Comparison of ENCODE assay signal across 19 mouse cellular contexts in genomic region chr2:79126170-79126879, GRCm38 (mm10).
DNase-seq lines count a peak whose midpoint lies in the region; ATAC-seq and TF ChIP-seq lines count a peak whose summit lies in the region.
"Had no signal": no experiment of that assay in that cellular context is flagged by ENCODE, and none has a peak within 500 bp of the region (broad histone marks: within the 10 kb centered on the region; RNA-seq: fewer than 3 reads in every experiment).

No protein-coding gene starts in this region.

- TF ChIP-seq EP300 in heart, adult 2 months (IDR thresholded peaks at IDR 0.05; ENCODE audit: insufficient read depth, low read depth, low read length) = no peak

- no peak for TF ChIP-seq POLR2A in heart, adult 2 months (IDR thresholded peaks at IDR 0.05; ENCODE audit: insufficient read depth, low read depth, low read length)

- H3K36me3 ChIP-seq in heart, embryonic 16.5 days (ENCODE audit: control insufficient read depth, insufficient read depth) = no peaks in the 10 kb centered on the region
- no peaks in the 10 kb centered on the region for H3K36me3 ChIP-seq in heart, adult 2 months (ENCODE audit: control insufficient read depth, insufficient read depth, low read length)
- no peaks in the 10 kb centered on the region for H3K36me3 ChIP-seq in liver, embryonic 13.5 days
- H3K36me3 ChIP-seq: embryonic facial prominence, embryonic 13.5 days; forebrain, embryonic 10.5 days; heart, embryonic 13.5 days; neural tube, embryonic 13.5 days had no signal

- no peaks in the 10 kb centered on the region for H3K4me1 ChIP-seq in heart, embryonic 16.5 days (ENCODE audit: control insufficient read depth, insufficient read depth, low read length)
- H3K4me1 ChIP-seq in heart, adult 2 months (ENCODE audit: control insufficient read depth, insufficient read depth, low read length) = no peaks in the 10 kb centered on the region
- H3K4me1 ChIP-seq in liver, embryonic 13.5 days (replicated peaks) = peaks cover 39% of the 10 kb centered on the region
- H3K4me1 ChIP-seq: embryonic facial prominence, embryonic 13.5 days; neural tube, embryonic 13.5 days had no signal

- no peak for ATAC-seq in heart, embryonic 16.5 days (replicated peaks; ENCODE audit: extremely low read depth, insufficient read depth, low FRiP score)
- ATAC-seq in liver, embryonic 13.5 days (ENCODE audit: low read depth) = peak; percentile 78

- DNase-seq in heart, adult 2 months = no peak
- DNase-seq in MEL-GATA-1-ER (ENCODE audit: extremely low read depth, low read depth) = peak; percentile 88
- DNase-seq in liver, embryonic 13.5 days = no peak
- DNase-seq in thymus, postnatal 14 days = peak; percentile 56
- no peak for DNase-seq in ovary, postnatal 10 days (ENCODE audit: low spot score)
- DNase-seq in gastrocnemius, postnatal 14 days = no peak
- DNase-seq in urinary bladder, adult 18-20 months (ENCODE audit: low spot score in 2 of 2) = no peak
- DNase-seq: adrenal gland, postnatal 10 days; cerebellum, adult 8-10 months; kidney, adult 18-20 months; kidney, postnatal 14 days; lung, embryonic 14.5 days; right cerebral cortex, postnatal 14 days had no signal

- no peak overlapping the region for H3K9ac ChIP-seq in heart, embryonic 16.5 days (ENCODE audit: low read length)
- no peak overlapping the region for H3K9ac ChIP-seq in heart, adult 2 months (ENCODE audit: low read depth, low read length)
- H3K9ac ChIP-seq in liver, embryonic 13.5 days = 0 out of 2 replicates have a peak overlapping the region, but pooled peaks have one; percentile 22
- H3K9ac ChIP-seq: embryonic facial prominence, embryonic 13.5 days; heart, embryonic 13.5 days; lung, embryonic 14.5 days; neural tube, embryonic 13.5 days had no signal

- H3K4me3 ChIP-seq in heart, embryonic 16.5 days (ENCODE audit: low read length) = no peak overlapping the region
- H3K4me3 ChIP-seq in heart, adult 2 months = no peak overlapping the region
- H3K4me3 ChIP-seq in liver, embryonic 13.5 days (replicated peaks) = no peak overlapping the region
- H3K4me3 ChIP-seq: embryonic facial prominence, embryonic 13.5 days; forebrain, embryonic 10.5 days; heart, embryonic 13.5 days; neural tube, embryonic 13.5 days had no signal

- no peaks in the 10 kb centered on the region for H3K9me3 ChIP-seq in heart, embryonic 16.5 days (replicated peaks; ENCODE audit: control insufficient read depth, low read length)
- no peaks in the 10 kb centered on the region for H3K9me3 ChIP-seq in liver, embryonic 13.5 days (replicated peaks)
- H3K9me3 ChIP-seq: embryonic facial prominence, embryonic 13.5 days; forebrain, embryonic 10.5 days; heart, embryonic 13.5 days; neural tube, embryonic 13.5 days had no signal

- TF ChIP-seq CTCF in heart, adult 2 months (IDR thresholded peaks at IDR 0.05) = no peak

- no peaks in the 10 kb centered on the region for H3K79me2 ChIP-seq in heart, adult 2 months (replicated peaks; ENCODE audit: control insufficient read depth, insufficient read depth, low read length)

- H3K27me3 ChIP-seq in heart, embryonic 16.5 days (ENCODE audit: control insufficient read depth, insufficient read depth, low read length) = no peaks in the 10 kb centered on the region
- no peaks in the 10 kb centered on the region for H3K27me3 ChIP-seq in heart, adult 2 months (ENCODE audit: control insufficient read depth, insufficient read depth, low read length)
- no peaks in the 10 kb centered on the region for H3K27me3 ChIP-seq in liver, embryonic 13.5 days
- H3K27me3 ChIP-seq: embryonic facial prominence, embryonic 13.5 days; heart, embryonic 13.5 days; neural tube, embryonic 13.5 days had no signal

- 0 out of 2 replicates have a peak overlapping the region, but pooled peaks have one; percentile 7 for H3K27ac ChIP-seq in heart, embryonic 16.5 days (ENCODE audit: low read length)
- H3K27ac ChIP-seq in heart, adult 2 months = no peak overlapping the region
- H3K27ac ChIP-seq in liver, embryonic 13.5 days = peak overlapping the region; percentile 74
- H3K27ac ChIP-seq: embryonic facial prominence, embryonic 13.5 days; forebrain, embryonic 10.5 days; heart, embryonic 13.5 days; macrophage; neural tube, embryonic 13.5 days had no signal

- intact Hi-C loops in heart, adult 2 months (cut with DNase I) = no loop called here
- intact Hi-C loops in gastrocnemius, postnatal 14 days (cut with DNase I; ENCODE audit: low total_unique reads) = no loop called here

- H3K4me2 ChIP-seq in heart, embryonic 16.5 days (ENCODE audit: low read depth, low read length) = no peak overlapping the region
- peak overlapping the region; percentile 38 for H3K4me2 ChIP-seq in liver, embryonic 13.5 days
- H3K4me2 ChIP-seq: embryonic facial prominence, embryonic 13.5 days; heart, embryonic 13.5 days; lung, embryonic 14.5 days; neural tube, embryonic 13.5 days had no signal

- 26% methylated on average over 6 of the region's 6 CpGs for WGBS in heart, embryonic 16.5 days
- WGBS in heart, adult 2 months = 39% methylated on average over 6 of the region's 6 CpGs
- 9% methylated on average over 6 of the region's 6 CpGs for WGBS in liver, embryonic 13.5 days (ENCODE audit: insufficient replicate concordance)

Comparison
In these comparisons a context has a peak if more than half of its experiments do, and no peak if none do; other contexts are left out.
1. DNase-seq: peak in MEL-GATA-1-ER (single experiment) and thymus, postnatal 14 days (single experiment); none in heart, adult 2 months (0 of 2), liver, embryonic 13.5 days (single experiment), ovary, postnatal 10 days (single experiment), gastrocnemius, postnatal 14 days (single experiment) and urinary bladder, adult 18-20 months (0 of 2).